Mouse (Mus musculus) heart, adult 9 months (tissue): Measurements from ENCODE around the gene Syt7.

Source experiments
- DNase-seq, 2 experiments: peaks; one replicate each; pipeline ENCODE4 v3.0.0; 2022; ENCODE audit warnings: low spot score in 2 of 2

Syt7 gene

GRCm38 (mm10) chr19:10388615-10389313 is at the start of gene Syt7:
Gene Syt7, plus strand, starts transcription at chr19:10389090.
- DNase-seq = peak; percentile 88 to 92

GRCm38 (mm10) chr19:10339271-10339670 is 49.6 kb upstream of the Syt7 start:
- DNase-seq = no peak

- no peak for DNase-seq
These were observed 48.2 kb upstream of the Syt7 start for GRCm38 (mm10) chr19:10340661-10341060.

- DNase-seq = peak in 1 of 2 experiments; percentile 23
These were observed 47.7 kb upstream of the Syt7 start for GRCm38 (mm10) chr19:10341152-10341551.

GRCm38 (mm10) chr19:10341817-10342439 is 47.0 kb upstream of the Syt7 start:
- peak; percentile 33 to 56 for DNase-seq

- no peak for DNase-seq
These were observed 45.0 kb upstream of the Syt7 start for GRCm38 (mm10) chr19:10343866-10344265.

- DNase-seq = no peak
These were observed 43.2 kb upstream of the Syt7 start for GRCm38 (mm10) chr19:10345696-10346095.

- DNase-seq = no peak
These were observed 41.1 kb upstream of the Syt7 start for GRCm38 (mm10) chr19:10347628-10348273.

GRCm38 (mm10) chr19:10352218-10352617 is 36.7 kb upstream of the Syt7 start:
- no peak for DNase-seq

GRCm38 (mm10) chr19:10354830-10355229 is 34.1 kb upstream of the Syt7 start:
- DNase-seq = no peak

- DNase-seq = no peak
These were observed 31.9 kb upstream of the Syt7 start for GRCm38 (mm10) chr19:10356845-10357503.

GRCm38 (mm10) chr19:10359105-10359946 is 29.6 kb upstream of the Syt7 start:
- no peak for DNase-seq

GRCm38 (mm10) chr19:10362473-10363129 is 26.3 kb upstream of the Syt7 start:
- no peak for DNase-seq

GRCm38 (mm10) chr19:10363869-10364268 is 25.0 kb upstream of the Syt7 start:
- no peak for DNase-seq

GRCm38 (mm10) chr19:10366116-10366845 is 22.6 kb upstream of the Syt7 start:
- DNase-seq = no peak

GRCm38 (mm10) chr19:10367802-10368201 is 21.1 kb upstream of the Syt7 start:
- no peak for DNase-seq

GRCm38 (mm10) chr19:10369936-10370335 is 19.0 kb upstream of the Syt7 start:
- DNase-seq = no peak

- no peak for DNase-seq
These were observed 15.7 kb upstream of the Syt7 start for GRCm38 (mm10) chr19:10373191-10373590.

GRCm38 (mm10) chr19:10375260-10375659 is 13.6 kb upstream of the Syt7 start:
- peak; percentile 38 to 61 for DNase-seq

GRCm38 (mm10) chr19:10379978-10380377 is 8.9 kb upstream of the Syt7 start:
- no peak for DNase-seq
